Mouse (Mus musculus): ENCODE measurements around the gene Evl. TPM values are rescaled to one million over a fixed set of nuclear protein-coding genes. Genes with fewer than 3 reads are reported as not detected.

The Evl gene
- polyA plus RNA-seq, 1 experiment from 2014 or later, result 14.3 TPM

DNA sequence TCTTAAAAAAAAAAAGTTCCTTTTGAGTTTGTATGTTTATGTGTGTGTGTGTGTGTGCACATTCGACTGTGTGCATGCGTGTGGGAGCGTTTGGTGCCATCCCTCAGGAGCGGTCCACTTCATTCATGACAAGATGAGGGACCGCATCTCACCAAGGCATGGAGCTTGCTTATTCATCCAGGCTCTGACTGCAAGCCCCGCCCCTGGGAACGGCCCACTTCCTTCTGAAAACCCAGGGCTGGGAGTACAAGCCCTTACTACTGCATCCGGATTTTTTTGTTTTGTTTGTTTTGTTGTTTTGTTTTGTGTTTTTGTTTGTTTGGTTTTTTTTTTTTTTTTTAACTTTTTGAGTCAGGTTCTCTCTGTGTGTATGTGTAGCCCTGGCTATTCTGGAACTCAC lies 35.1 kb upstream of the Evl start:
- Histone ChIP-seq H3K4me2 (ENCODE audit: low read depth, low read length) (no peak overlapping the region), H3K36me3 (replicated peaks; ENCODE audit: insufficient read depth, low read length) (no peaks in the 10 kb centered on the region), H3K27ac (ENCODE audit: low read depth) (no peak overlapping the region), H3K9ac (replicated peaks) (no peak overlapping the region), H3K4me3 (ENCODE audit: low read depth, low read length) (no peak overlapping the region), H3K9me3 (ENCODE audit: low read length) (no peaks in the 10 kb centered on the region), H3K4me1 (ENCODE audit: insufficient read depth) (no peaks in the 10 kb centered on the region), H3K27me3 (ENCODE audit: insufficient read depth, low read length) (no peaks in the 10 kb centered on the region)
- TF ChIP-seq EP300 (IDR thresholded peaks at IDR 0.05; ENCODE audit: low read depth) (no peak), CTCF (IDR thresholded peaks at IDR 0.05; ENCODE audit: low read depth) (no peak)
- DNase-seq (no peak), ATAC-seq (no peak)
- WGBS (ENCODE audit: insufficient replicate concordance), result 47% methylated on average over 8 of the region's 8 CpGs

DNA sequence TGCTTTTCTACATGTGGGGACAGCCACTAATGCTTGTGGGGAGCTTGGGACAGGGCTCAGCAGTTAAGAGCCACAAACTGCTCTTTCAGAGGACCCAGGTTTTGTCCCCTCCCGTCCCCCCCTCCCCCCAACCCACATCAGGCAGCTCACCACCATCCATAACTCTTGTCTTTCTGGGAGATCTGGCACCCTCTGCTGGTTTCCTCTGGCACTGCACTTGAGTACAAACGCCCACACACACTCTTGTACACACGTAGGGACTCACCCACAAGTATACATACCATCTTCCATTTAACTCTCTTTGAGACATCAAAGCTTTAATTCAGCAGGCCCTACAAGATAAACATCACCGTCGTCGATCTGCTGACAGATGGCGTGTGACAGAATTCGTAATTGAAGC lies 25.3 kb upstream of the Evl start:
- Histone ChIP-seq H3K27me3 (ENCODE audit: insufficient read depth, low read length) (no peaks in the 10 kb centered on the region), H3K9me3 (ENCODE audit: low read length) (no peaks in the 10 kb centered on the region), H3K4me3 (ENCODE audit: low read depth, low read length) (no peak overlapping the region), H3K36me3 (replicated peaks; ENCODE audit: insufficient read depth, low read length) (no peaks in the 10 kb centered on the region), H3K9ac (replicated peaks) (no peak overlapping the region), H3K4me1 (ENCODE audit: insufficient read depth) (no peaks in the 10 kb centered on the region), H3K27ac (ENCODE audit: low read depth) (no peak overlapping the region), H3K4me2 (ENCODE audit: low read depth, low read length) (no peak overlapping the region)
- ATAC-seq, result no peak
- 44% methylated on average over 8 of the region's 8 CpGs for WGBS (ENCODE audit: insufficient replicate concordance)
- DNase-seq, result peak; percentile 68
- TF ChIP-seq CTCF (IDR thresholded peaks at IDR 0.05; ENCODE audit: low read depth), result peak; percentile 70
- no peak for TF ChIP-seq EP300 (IDR thresholded peaks at IDR 0.05; ENCODE audit: low read depth)

GRCm38 (mm10) chr12:108534484-108534883 lies 20.0 kb upstream of the Evl start:
- Histone ChIP-seq H3K27ac (ENCODE audit: low read depth) (no peak overlapping the region), H3K9ac (replicated peaks) (no peak overlapping the region), H3K9me3 (ENCODE audit: low read length) (no peaks in the 10 kb centered on the region), H3K4me2 (ENCODE audit: low read depth, low read length) (no peak overlapping the region), H3K27me3 (ENCODE audit: insufficient read depth, low read length) (no peaks in the 10 kb centered on the region), H3K4me3 (ENCODE audit: low read depth, low read length) (no peak overlapping the region), H3K4me1 (ENCODE audit: insufficient read depth) (no peaks in the 10 kb centered on the region), H3K36me3 (replicated peaks; ENCODE audit: insufficient read depth, low read length) (no peaks in the 10 kb centered on the region)
- 61% methylated on average over 11 of the region's 11 CpGs for WGBS (ENCODE audit: insufficient replicate concordance)
- TF ChIP-seq EP300 (IDR thresholded peaks at IDR 0.05; ENCODE audit: low read depth) (no peak), CTCF (IDR thresholded peaks at IDR 0.05; ENCODE audit: low read depth) (no peak)
- no peak for DNase-seq
- ATAC-seq, result no peak

DNA sequence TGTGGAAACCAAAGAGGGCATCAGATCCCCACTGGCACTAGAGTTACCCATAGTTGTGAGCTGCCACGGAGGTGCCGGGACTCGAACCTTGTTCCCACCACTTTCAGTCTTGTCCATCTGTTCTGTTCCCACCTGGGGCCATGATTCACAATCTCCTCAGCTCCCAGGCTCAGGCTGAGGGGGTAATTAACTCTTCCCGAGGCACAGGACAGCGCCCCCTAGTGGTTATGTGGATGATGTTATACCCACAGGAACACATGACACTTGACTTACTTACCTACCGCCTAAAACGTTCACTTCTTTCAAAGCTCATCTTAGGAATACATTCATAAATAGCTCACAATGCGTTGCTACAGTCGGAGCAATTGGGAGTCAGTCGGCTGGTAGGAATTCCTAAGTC lies 18.1 kb upstream of the Evl start:
- H3K27me3 ChIP-seq (ENCODE audit: insufficient read depth, low read length), result no peaks in the 10 kb centered on the region

GRCm38 (mm10) chr12:108541088-108541487 lies 13.4 kb upstream of the Evl start:
- DNase-seq (peak; percentile 39), ATAC-seq (no peak)
- TF ChIP-seq EP300 (IDR thresholded peaks at IDR 0.05; ENCODE audit: low read depth) (no peak), CTCF (IDR thresholded peaks at IDR 0.05; ENCODE audit: low read depth) (peak; percentile 85)
- Histone ChIP-seq H3K27ac (ENCODE audit: low read depth) (no peak overlapping the region), H3K4me2 (ENCODE audit: low read depth, low read length) (no peak overlapping the region), H3K9ac (replicated peaks) (no peak overlapping the region), H3K27me3 (ENCODE audit: insufficient read depth, low read length) (no peaks in the 10 kb centered on the region), H3K9me3 (ENCODE audit: low read length) (no peaks in the 10 kb centered on the region), H3K4me1 (ENCODE audit: insufficient read depth) (no peaks in the 10 kb centered on the region), H3K4me3 (ENCODE audit: low read depth, low read length) (no peak overlapping the region), H3K36me3 (replicated peaks; ENCODE audit: insufficient read depth, low read length) (no peaks in the 10 kb centered on the region)
- 20% methylated on average over 6 of the region's 6 CpGs for WGBS (ENCODE audit: insufficient replicate concordance)

More for the DNA sequence above, 18.1 kb upstream of the Evl start:
- peak; percentile 67 for TF ChIP-seq CTCF (IDR thresholded peaks at IDR 0.05; ENCODE audit: low read depth)
- TF ChIP-seq EP300 (IDR thresholded peaks at IDR 0.05; ENCODE audit: low read depth), result no peak
- ATAC-seq (no peak), DNase-seq (no peak)
- H3K9me3 ChIP-seq (ENCODE audit: low read length), result no peaks in the 10 kb centered on the region
- no peaks in the 10 kb centered on the region for H3K36me3 ChIP-seq (replicated peaks; ENCODE audit: insufficient read depth, low read length)
- H3K4me2 ChIP-seq (ENCODE audit: low read depth, low read length), result no peak overlapping the region
- H3K9ac ChIP-seq (replicated peaks), result no peak overlapping the region
- H3K27ac ChIP-seq (ENCODE audit: low read depth), result no peak overlapping the region
- no peaks in the 10 kb centered on the region for H3K4me1 ChIP-seq (ENCODE audit: insufficient read depth)
- WGBS (ENCODE audit: insufficient replicate concordance), result 63% methylated on average over 10 of the region's 10 CpGs
- no peak overlapping the region for H3K4me3 ChIP-seq (ENCODE audit: low read depth, low read length)

GRCm38 (mm10) chr12:108546508-108547153 lies 7.9 kb upstream of the Evl start:
- H3K4me1 ChIP-seq (ENCODE audit: insufficient read depth), result no peaks in the 10 kb centered on the region
- no peak overlapping the region for H3K4me2 ChIP-seq (ENCODE audit: low read depth, low read length)
- H3K27ac ChIP-seq (ENCODE audit: low read depth), result no peak overlapping the region
- no peaks in the 10 kb centered on the region for H3K9me3 ChIP-seq (ENCODE audit: low read length)
- WGBS (ENCODE audit: insufficient replicate concordance), result 27% methylated on average over 10 of the region's 10 CpGs
- ATAC-seq (no peak), DNase-seq (no peak)
- H3K4me3 ChIP-seq (ENCODE audit: low read depth, low read length), result no peak overlapping the region
- no peak overlapping the region for H3K9ac ChIP-seq (replicated peaks)
- no peaks in the 10 kb centered on the region for H3K36me3 ChIP-seq (replicated peaks; ENCODE audit: insufficient read depth, low read length)
- no peaks in the 10 kb centered on the region for H3K27me3 ChIP-seq (ENCODE audit: insufficient read depth, low read length)
- TF ChIP-seq CTCF (IDR thresholded peaks at IDR 0.05; ENCODE audit: low read depth) (no peak), EP300 (IDR thresholded peaks at IDR 0.05; ENCODE audit: low read depth) (no peak)
